Mouse (Mus musculus) heart, embryonic 10.5 days (tissue): ENCODE measurements around the gene Prkar1a. TPM values are rescaled to one million over a fixed set of nuclear protein-coding genes. Genes with fewer than 3 reads are reported as not detected.

Source experiments
- DNase-seq: peaks from one replicate; pipeline ENCODE4 v3.0.0-alpha.2; 2017; ENCODE audit warnings: low spot score
- H3K27ac ChIP-seq: fragments of 300-500 bp; sonication (generic); 2 replicates; pipeline ENCODE4 v1.5.1; 2016; ENCODE audit warnings: mild to moderate bottlenecking
- H3K27me3 ChIP-seq: fragments of 300-500 bp; sonication (generic); 2 replicates; pipeline ENCODE4 v1.6.1; 2016; ENCODE audit warnings: mild to moderate bottlenecking; ENCODE audit not compliant: poor library complexity, insufficient read depth, severe bottlenecking
- H3K36me3 ChIP-seq: fragments of 300-500 bp; sonication (generic); 2 replicates; pipeline ENCODE4 v1.6.1; 2016; ENCODE audit warnings: mild to moderate bottlenecking, moderate library complexity
- H3K4me1 ChIP-seq: fragments of 300-500 bp; sonication (generic); 2 replicates; pipeline ENCODE4 v1.6.1; 2016; ENCODE audit warnings: mild to moderate bottlenecking
- H3K4me3 ChIP-seq: fragments of 300-500 bp; sonication (generic); 2 replicates; pipeline ENCODE4 v1.5.1; 2016; ENCODE audit warnings: mild to moderate bottlenecking, moderate library complexity
- H3K9me3 ChIP-seq: fragments of 300-500 bp; sonication (generic); 2 replicates; pipeline ENCODE4 v1.6.1; 2016; ENCODE audit warnings: mild to moderate bottlenecking, moderate library complexity
- WGBS: fragments of 180-500 bp; shearing (Covaris S2); methylation state at CpG from one replicate; pipeline ENCODE4 v1.1.7; 2016; 5-methylcytosine and 5-hydroxymethylcytosine counted together
- polyA plus RNA-seq: library from polyadenylated mRNA; unstranded; fragments of >200 nt; fragmentation: Nextera tagmentation; extraction: Ambion mirVana; gene quantifications from 2 replicates; pipeline ENCODE4 v1.2.1, GENCODE M21; 2016

The Prkar1a gene
- polyA plus RNA-seq, 1 experiment from 2014 or later: 365 TPM

DNA sequence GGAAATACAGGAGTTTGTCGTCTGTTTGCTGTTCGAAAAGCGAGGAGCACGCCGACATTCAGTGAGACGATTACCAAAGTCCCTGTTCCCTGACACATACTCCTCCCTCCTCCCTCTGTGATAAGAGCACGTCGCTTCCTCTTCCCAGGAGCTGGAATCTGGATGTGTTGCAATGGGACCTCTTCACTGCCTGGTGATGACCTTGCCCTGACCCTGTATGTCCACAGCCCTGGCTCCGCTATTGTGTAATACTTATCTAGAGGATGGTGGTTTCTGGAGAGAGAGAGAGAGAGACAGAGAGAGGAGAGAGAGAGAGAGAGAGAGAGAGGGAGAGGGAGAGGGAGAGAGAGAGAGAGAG lies 56.8 kb downstream of the Prkar1a start:
- H3K27ac ChIP-seq: peak overlapping the region; percentile 32; the same call in 1 of the 2 replicates
- 10% methylated on average over 9 of the region's 9 CpGs for WGBS
- DNase-seq: no peak

DNA sequence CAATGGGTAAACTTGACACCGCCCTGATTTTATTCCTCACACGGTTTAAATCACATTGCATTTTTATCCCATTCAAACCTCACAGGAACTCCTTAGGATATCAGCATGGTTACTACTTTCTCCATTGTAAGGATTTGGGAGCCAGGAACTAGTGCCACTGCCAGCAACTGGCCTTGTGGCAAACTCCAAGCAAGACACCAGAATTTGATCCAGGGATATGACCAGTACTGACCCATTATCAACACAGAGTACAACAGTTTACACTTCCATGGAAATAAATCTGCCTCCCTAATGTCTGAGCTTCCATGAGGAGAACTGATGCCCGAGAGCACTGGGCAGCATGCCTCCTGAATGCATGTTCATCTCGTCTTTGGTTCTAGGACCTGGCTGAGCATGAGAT lies 57.4 kb downstream of the Prkar1a start:
- 84% methylated on average over 4 of the region's 4 CpGs for WGBS
- no peak for DNase-seq
- Histone ChIP-seq H3K27me3 (no peaks in the 10 kb centered on the region), H3K4me1 (peaks cover 23% of the 10 kb centered on the region), H3K36me3 (no peaks in the 10 kb centered on the region), H3K4me3 (no peak overlapping the region), H3K9me3 (no peaks in the 10 kb centered on the region), H3K27ac (peak overlapping the region; percentile 32; the same call in 1 of the 2 replicates)

More for the DNA sequence above, 56.8 kb downstream of the Prkar1a start:
- Histone ChIP-seq H3K27me3 (no peaks in the 10 kb centered on the region), H3K4me3 (no peak overlapping the region; the same call in 1 of the 2 replicates), H3K4me1 (peaks cover 23% of the 10 kb centered on the region), H3K36me3 (no peaks in the 10 kb centered on the region), H3K9me3 (no peaks in the 10 kb centered on the region)

DNA sequence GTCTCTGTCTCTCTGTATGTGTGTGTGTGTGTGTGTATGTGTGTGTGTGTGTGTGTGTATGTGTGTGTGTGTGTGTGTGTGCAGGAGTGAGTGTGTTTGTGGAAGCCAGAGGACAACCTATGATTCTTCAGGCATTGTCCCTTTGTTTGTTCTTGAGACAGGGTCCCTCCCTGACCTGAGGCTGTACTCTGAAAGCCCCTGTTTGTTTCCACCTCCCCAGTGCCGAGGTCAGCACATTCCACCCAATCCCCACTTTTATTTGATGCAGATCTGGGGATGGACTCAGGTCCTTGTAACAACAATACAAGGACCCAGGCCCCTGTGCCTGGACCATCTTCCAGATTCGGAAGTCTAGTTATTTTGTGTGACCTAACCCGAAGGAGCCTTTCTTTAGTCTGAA lies 58.2 kb downstream of the Prkar1a start:
- H3K36me3 ChIP-seq: no peaks in the 10 kb centered on the region
- WGBS: 70% methylated on average over 3 of the region's 3 CpGs
- H3K27ac ChIP-seq: no peak overlapping the region
- H3K4me1 ChIP-seq: peaks cover 23% of the 10 kb centered on the region
- H3K9me3 ChIP-seq: no peaks in the 10 kb centered on the region
- no peaks in the 10 kb centered on the region for H3K27me3 ChIP-seq
- no peak overlapping the region for H3K4me3 ChIP-seq
- no peak for DNase-seq

DNA sequence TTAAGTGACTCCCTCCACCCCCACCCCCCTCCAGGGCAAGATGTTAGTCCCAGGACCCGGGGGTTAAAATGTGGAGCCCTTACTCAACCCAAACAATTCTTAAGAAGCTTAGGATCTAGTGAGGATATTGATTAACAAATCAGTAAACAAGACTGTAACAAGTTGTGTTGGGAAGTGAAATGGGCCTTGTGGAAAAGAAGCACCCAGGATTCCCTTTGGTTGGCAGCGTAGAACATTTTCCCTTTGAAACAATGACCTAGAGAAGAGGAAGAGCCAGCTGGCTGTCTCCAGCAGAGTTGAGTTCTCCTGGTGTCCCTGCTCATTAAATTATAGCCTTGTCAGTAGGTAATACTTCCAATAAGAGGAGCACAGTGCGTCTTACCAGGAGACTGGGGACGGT lies 59.6 kb downstream of the Prkar1a start:
- DNase-seq: no peak
- 92% methylated on average over 4 of the region's 4 CpGs for WGBS
- H3K27me3 ChIP-seq: no peaks in the 10 kb centered on the region
- H3K27ac ChIP-seq: no peak overlapping the region
- H3K4me1 ChIP-seq: peaks cover 23% of the 10 kb centered on the region
- H3K9me3 ChIP-seq: no peaks in the 10 kb centered on the region
- no peak overlapping the region for H3K4me3 ChIP-seq
- no peaks in the 10 kb centered on the region for H3K36me3 ChIP-seq

DNA sequence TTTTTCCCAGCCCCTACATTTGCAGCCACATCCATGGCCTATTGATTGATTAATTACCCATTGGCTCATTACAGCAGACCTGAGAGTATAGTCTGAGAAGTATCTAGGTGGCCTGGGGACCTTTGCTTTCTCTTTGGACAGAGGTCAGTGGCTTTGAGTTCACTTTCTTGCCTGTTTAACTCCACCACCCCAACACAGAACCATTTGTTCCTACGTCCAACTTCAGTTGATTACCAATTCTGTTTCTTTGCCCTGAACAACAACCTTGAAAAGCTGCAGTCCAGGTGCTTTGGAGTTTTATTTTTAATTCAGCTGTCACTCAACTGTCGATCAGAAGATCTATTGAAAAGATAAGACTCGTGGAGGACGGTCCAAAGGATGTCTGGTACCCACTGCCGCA lies 60.3 kb downstream of the Prkar1a start:
- WGBS: 76% methylated on average over 5 of the region's 5 CpGs
- no peak overlapping the region for H3K4me3 ChIP-seq

DNA sequence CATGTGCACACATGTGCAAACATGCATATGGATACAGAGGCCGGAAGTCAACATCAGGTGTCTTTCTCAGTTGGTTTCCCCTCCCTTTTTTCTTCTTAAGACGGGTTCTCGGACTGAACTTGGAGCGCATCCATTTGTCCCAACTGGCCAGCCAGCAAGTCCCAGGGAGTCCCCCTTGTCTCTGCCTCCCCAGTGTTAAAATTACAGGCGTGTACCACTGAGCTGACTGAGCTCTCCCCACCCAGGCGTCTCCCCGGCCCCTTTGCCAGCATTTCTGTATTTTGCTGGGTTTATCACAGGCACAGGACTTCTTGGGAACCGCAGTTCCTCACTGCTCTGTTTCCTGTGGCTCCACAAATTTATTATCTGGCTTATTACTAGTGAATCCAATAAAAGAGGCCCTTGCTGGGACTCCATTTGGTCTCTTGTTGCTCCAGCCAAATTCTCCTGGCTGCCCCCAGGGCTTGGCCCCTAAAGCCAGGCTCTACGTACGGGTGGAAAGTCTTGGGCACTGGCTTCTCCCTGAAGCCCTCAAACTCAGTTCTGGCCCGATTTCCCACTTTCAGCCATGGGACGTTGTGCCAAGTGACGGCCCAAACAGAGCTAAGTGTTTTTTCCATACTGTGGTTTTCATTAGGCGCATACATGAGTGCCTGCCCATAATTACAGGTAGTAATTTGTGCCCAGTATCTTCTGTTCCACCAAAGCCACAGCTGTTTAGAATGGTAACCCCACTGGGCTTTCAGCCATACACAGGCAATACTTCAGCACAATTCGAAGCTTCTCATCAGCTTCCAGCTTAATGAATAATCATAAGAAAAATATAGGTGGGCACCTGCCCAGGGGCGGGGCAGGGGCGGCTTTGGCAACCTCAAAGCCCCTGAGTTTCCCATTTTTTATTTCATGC lies 65.4 kb downstream of the Prkar1a start:
- Histone ChIP-seq H3K27ac (no peak overlapping the region), H3K4me1 (no peaks in the 10 kb centered on the region), H3K27me3 (peaks cover 2% of the 10 kb centered on the region; the same call in 1 of the 2 replicates), H3K4me3 (no peak overlapping the region), H3K36me3 (no peaks in the 10 kb centered on the region), H3K9me3 (no peaks in the 10 kb centered on the region)
- WGBS: 84% methylated on average over 17 of the region's 17 CpGs
- DNase-seq: no peak

More for the DNA sequence above, 60.3 kb downstream of the Prkar1a start:
- H3K9me3 ChIP-seq: no peaks in the 10 kb centered on the region
- peaks cover 23% of the 10 kb centered on the region for H3K4me1 ChIP-seq
- no peak for DNase-seq
- H3K36me3 ChIP-seq: no peaks in the 10 kb centered on the region
- H3K27ac ChIP-seq: no peak overlapping the region
- H3K27me3 ChIP-seq: no peaks in the 10 kb centered on the region

DNA sequence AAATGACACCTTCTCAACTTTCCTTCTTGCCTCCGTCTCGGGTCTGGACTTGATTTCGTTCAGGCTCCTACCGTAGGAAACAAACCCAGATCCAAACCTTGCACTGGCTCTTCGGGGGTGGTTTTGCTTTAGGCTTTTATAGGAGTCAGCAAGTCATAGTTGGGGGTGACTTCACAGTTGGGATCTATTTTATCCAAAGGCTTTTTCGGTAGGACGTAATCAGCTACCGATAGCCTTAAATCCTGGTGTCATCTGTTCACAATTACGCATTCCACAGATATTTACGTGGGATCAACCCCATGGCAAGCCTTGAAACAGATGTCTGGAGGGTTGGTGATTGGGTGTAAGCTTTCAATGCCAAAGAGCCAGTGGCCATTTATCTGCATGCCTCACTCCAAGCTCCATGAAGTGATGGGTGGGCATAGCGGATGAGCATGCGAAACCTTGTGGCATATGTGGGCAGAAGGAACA lies 66.1 kb downstream of the Prkar1a start:
- WGBS: 85% methylated on average over 12 of the region's 12 CpGs
- Histone ChIP-seq H3K4me3 (no peak overlapping the region), H3K27ac (no peak overlapping the region), H3K27me3 (peaks cover 9% of the 10 kb centered on the region; the same call in 1 of the 2 replicates), H3K4me1 (no peaks in the 10 kb centered on the region), H3K36me3 (no peaks in the 10 kb centered on the region), H3K9me3 (no peaks in the 10 kb centered on the region)
- no peak for DNase-seq

DNA sequence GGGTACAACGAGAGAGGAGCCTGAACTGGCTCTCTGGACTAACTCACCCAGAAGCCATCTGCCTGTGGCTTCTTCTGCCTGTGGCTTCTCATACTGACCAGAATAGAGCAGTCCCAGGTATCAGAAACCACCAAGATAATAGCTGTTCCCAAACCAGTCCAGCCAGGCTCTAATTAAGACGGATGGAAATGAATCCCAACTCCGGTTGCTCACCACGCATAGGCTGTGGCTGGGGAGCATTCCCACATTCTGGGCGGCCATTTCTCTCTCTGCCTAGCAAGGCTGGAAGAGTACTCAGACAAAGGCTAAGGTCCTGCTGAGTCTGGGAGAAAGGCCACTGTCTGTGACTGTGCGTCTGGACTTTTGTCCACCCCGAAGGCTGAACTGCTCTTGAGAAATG lies 67.8 kb downstream of the Prkar1a start:
- Histone ChIP-seq H3K9me3 (no peaks in the 10 kb centered on the region), H3K27me3 (peaks cover 25% of the 10 kb centered on the region), H3K27ac (no peak overlapping the region), H3K36me3 (no peaks in the 10 kb centered on the region), H3K4me1 (peaks cover 13% of the 10 kb centered on the region), H3K4me3 (no peak overlapping the region)
- 74% methylated on average over 7 of the region's 7 CpGs for WGBS
- no peak for DNase-seq

DNA sequence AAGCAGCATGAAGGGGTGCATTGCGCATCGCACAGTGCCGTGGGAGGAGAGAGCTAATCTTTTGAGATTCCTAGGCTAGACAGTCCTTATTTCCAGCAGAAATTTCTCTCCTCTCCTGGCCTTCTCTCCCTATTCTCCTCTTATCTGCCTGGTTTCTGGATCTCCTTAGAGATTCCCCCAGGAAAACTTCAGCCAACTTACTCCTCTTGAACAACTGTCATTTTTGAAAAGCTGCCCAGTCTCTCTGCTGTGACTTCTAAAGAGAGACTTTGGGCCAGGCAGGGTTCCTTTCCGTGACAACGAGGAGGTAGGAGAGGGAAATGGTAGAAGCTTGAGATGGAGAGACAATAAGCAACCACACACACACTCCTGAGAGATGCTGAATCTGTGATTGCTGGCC lies 68.2 kb downstream of the Prkar1a start:
- Histone ChIP-seq H3K27me3 (peaks cover 30% of the 10 kb centered on the region), H3K36me3 (no peaks in the 10 kb centered on the region), H3K9me3 (no peaks in the 10 kb centered on the region), H3K27ac (no peak overlapping the region), H3K4me1 (peaks cover 16% of the 10 kb centered on the region), H3K4me3 (no peak overlapping the region)
- WGBS: 72% methylated on average over 5 of the region's 5 CpGs
- no peak for DNase-seq

DNA sequence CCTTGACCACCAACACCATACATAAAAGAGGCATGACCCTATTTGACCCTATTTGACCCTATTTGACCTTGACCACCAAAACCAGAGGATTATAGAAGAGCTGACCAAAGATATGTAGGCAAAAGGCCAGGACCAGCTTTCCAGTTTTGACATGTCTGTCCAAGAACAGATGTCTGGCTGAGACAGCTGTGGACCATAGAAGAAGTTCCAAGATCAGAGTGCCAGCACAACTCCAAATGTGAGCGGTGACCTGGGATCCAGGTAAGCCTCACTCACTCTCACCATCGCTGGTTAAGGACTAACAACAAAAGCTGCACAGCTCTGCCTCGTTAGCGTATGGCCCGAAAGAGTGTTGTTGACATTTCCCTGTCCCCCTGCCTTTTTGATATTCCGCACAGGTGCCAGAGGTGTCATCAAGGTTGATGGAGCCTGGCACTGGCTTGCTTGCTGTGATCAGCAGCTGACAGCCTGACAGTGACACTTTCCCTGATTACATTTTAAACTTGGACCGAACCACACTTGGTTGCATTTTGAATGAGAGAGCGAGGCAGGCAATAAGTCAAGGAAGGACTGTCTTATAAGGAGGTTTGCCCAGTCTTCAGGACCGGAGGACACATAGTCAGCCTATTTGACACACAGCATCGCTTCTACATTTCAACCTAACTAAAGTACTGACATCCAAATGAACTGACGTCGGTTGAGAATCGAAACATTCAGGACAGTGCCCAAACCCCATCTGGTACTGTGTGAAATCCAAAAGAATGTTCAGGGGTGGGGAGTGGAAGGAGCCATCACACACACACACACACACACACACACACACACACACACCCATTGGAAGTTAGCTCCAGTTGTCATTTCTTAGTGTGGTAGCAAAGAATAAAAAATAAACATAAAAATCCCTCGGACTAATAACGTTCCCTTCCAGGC lies 69.0 kb downstream of the Prkar1a start:
- Histone ChIP-seq H3K27me3 (peaks cover 36% of the 10 kb centered on the region), H3K27ac (no peak overlapping the region), H3K4me3 (no peak overlapping the region), H3K4me1 (peaks cover 20% of the 10 kb centered on the region), H3K9me3 (no peaks in the 10 kb centered on the region), H3K36me3 (no peaks in the 10 kb centered on the region)
- DNase-seq: no peak
- WGBS: 82% methylated on average over 15 of the region's 15 CpGs
